Mouse (Mus musculus): Measurements from ENCODE around the gene Acsm4.

Gene Acsm4

GRCm38 (mm10) chr7:119762166-119762697, 72.4 kb downstream of the Acsm4 start:
- no peak for DNase-seq (ENCODE audit: low read depth, low spot score)

Data from CD4-positive helper T cell, adult 2 months (primary cell).